Mouse (Mus musculus) liver, postnatal 0 days (tissue): Measurements from ENCODE around the gene Zbtb45. TPM values are rescaled to one million over a fixed set of nuclear protein-coding genes. Genes with fewer than 3 reads are reported as not detected.

Experiments used
- ATAC-seq: fragments of 200-750 bp; cut with Nextera tagmentation; 2 replicates; pipeline ENCODE4 v1.8.0; 2017; ENCODE audit warnings: mild to moderate bottlenecking, moderate library complexity
- DNase-seq: peaks from one replicate; pipeline ENCODE4 v3.0.0-alpha.2; 2016
- H3K27ac ChIP-seq: fragments of 300-500 bp; sonication (generic); 2 replicates; pipeline ENCODE4 v1.5.1; 2014; ENCODE audit warnings: antibody characterized with exemption, moderate library complexity, mild to moderate bottlenecking, low read depth
- H3K27me3 ChIP-seq: fragments of 300-500 bp; sonication (generic); 2 replicates; pipeline ENCODE4 v1.6.1; 2014; ENCODE audit warnings: low read length, control low read depth, mixed read lengths; ENCODE audit not compliant: insufficient read depth
- H3K36me3 ChIP-seq: fragments of 300-500 bp; sonication (generic); replicated peaks from 2 replicates; pipeline ENCODE4 v1.6.1; 2014; ENCODE audit warnings: mild to moderate bottlenecking, control low read depth, low read length, moderate library complexity, mixed read lengths; ENCODE audit not compliant: insufficient read depth
- H3K4me1 ChIP-seq: fragments of 300-500 bp; sonication (generic); 2 replicates; pipeline ENCODE4 v1.6.1; 2014; ENCODE audit warnings: antibody characterized with exemption, mild to moderate bottlenecking, control low read depth; ENCODE audit not compliant: insufficient read depth
- H3K4me2 ChIP-seq: fragments of 300-500 bp; sonication (generic); 2 replicates; pipeline ENCODE4 v1.6.1; 2014; ENCODE audit warnings: low read depth, mild to moderate bottlenecking, low read length, moderate library complexity, mixed read lengths
- H3K4me3 ChIP-seq: fragments of 300-500 bp; sonication (generic); 2 replicates; pipeline ENCODE4 v1.5.1; 2014; ENCODE audit warnings: low read depth, low read length
- H3K9ac ChIP-seq: fragments of 300-500 bp; sonication (generic); replicated peaks from 2 replicates; pipeline ENCODE4 v1.6.1; 2014; ENCODE audit warnings: mild to moderate bottlenecking, moderate library complexity
- H3K9me3 ChIP-seq: fragments of 300-500 bp; sonication (generic); 2 replicates; pipeline ENCODE4 v1.6.1; 2016; ENCODE audit warnings: mild to moderate bottlenecking, control low read depth, low read length, mixed read lengths
- CTCF ChIP-seq: sonication (generic); IDR thresholded peaks from 2 replicates; pipeline ENCODE4 v1.5.1; 2016; ENCODE audit warnings: antibody characterized with exemption, low read depth
- EP300 ChIP-seq: IDR thresholded peaks from 2 replicates; pipeline ENCODE4 v1.6.1; 2016; ENCODE audit warnings: antibody characterized with exemption, low read depth, mild to moderate bottlenecking
- WGBS: fragments of 180-500 bp; shearing (Covaris S2); extraction: QIAGEN DNeasy Blood & Tissue Kit; methylation state at CpG from one replicate; pipeline ENCODE4 v1.1.7; 2014; ENCODE audit not compliant: insufficient replicate concordance; 5-methylcytosine and 5-hydroxymethylcytosine counted together
- polyA plus RNA-seq: library from polyadenylated mRNA; unstranded; fragments of >200 nt; fragmentation: Nextera tagmentation; extraction: Ambion mirVana; gene quantifications from 2 replicates; pipeline ENCODE4 v1.2.1, GENCODE M21; 2015

The Zbtb45 gene
- polyA plus RNA-seq, 1 experiment from 2014 or later: 7.2 TPM

DNA sequence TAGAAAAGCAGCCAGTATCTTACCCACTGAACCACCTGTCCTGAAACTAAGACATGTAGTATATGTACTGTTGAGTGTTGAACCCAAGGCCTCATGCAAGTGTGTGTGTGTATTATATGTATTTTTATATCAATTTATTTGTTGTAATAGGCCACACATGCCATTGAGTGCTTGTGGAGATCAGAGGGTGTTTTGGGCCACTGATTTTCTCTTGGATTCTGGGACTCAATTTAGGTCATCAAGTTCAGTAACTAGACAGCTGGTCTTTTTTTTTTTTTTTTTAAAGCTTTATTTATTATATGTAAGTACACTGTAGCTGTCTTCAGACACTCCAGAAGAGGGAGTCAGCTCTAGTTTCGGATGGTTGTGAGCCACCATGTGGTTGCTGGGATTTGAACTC, 5.4 kb upstream of the Zbtb45 start:
- Histone ChIP-seq H3K9me3 (no peaks in the 10 kb centered on the region), H3K4me3 (no peak overlapping the region), H3K27me3 (no peaks in the 10 kb centered on the region), H3K36me3 (no peaks in the 10 kb centered on the region), H3K27ac (no peak overlapping the region), H3K9ac (no peak overlapping the region), H3K4me1 (peaks cover 22% of the 10 kb centered on the region), H3K4me2 (no peak overlapping the region)
- TF ChIP-seq CTCF (no peak), EP300 (no peak)
- whole genome bisulfite sequencing: 69% methylated on average over 1 of the region's 1 CpGs
- DNase-seq (no peak), ATAC-seq (no peak)

GRCm38 (mm10) chr7:13014275-13014839, 4.5 kb upstream of the Zbtb45 start:
- Histone ChIP-seq H3K36me3 (no peaks in the 10 kb centered on the region), H3K9me3 (no peaks in the 10 kb centered on the region), H3K4me2 (no peak overlapping the region), H3K9ac (no peak overlapping the region), H3K4me3 (no peak overlapping the region), H3K27ac (no peak overlapping the region), H3K27me3 (no peaks in the 10 kb centered on the region), H3K4me1 (peaks cover 23% of the 10 kb centered on the region)
- 63% methylated on average over 6 of the region's 6 CpGs for WGBS
- ATAC-seq: no peak
- DNase-seq: no peak
- TF ChIP-seq EP300 (no peak), CTCF (no peak)

DNA sequence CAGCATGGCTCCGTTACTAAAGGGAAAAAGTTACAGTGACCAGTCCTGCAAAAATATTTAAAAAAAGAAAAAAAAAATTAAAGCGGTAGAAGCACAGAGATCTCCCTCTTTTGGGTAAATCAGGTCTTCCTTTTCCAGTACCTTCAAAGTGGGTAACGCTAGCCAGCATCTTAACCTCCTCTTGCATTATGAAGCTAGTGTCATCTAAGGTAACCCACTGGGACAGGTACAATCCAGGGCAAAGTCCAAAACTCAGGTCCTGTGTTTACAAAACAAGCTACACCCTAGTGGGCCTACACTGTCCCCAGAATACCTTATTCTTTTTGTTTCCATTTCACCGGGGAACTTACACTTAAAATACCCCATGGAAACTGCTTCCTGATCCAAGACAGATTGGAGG, 3.8 kb upstream of the Zbtb45 start:
- no peak for ATAC-seq
- Histone ChIP-seq H3K9me3 (no peaks in the 10 kb centered on the region), H3K27me3 (no peaks in the 10 kb centered on the region), H3K4me1 (peaks cover 27% of the 10 kb centered on the region), H3K4me3 (no peak overlapping the region), H3K36me3 (no peaks in the 10 kb centered on the region), H3K4me2 (no peak overlapping the region), H3K9ac (no peak overlapping the region), H3K27ac (peak overlapping the region; percentile 17; the same call in 1 of the 2 replicates)
- no peak for DNase-seq
- TF ChIP-seq EP300: no peak
- no peak for TF ChIP-seq CTCF
- 60% methylated on average over 4 of the region's 4 CpGs for WGBS

DNA sequence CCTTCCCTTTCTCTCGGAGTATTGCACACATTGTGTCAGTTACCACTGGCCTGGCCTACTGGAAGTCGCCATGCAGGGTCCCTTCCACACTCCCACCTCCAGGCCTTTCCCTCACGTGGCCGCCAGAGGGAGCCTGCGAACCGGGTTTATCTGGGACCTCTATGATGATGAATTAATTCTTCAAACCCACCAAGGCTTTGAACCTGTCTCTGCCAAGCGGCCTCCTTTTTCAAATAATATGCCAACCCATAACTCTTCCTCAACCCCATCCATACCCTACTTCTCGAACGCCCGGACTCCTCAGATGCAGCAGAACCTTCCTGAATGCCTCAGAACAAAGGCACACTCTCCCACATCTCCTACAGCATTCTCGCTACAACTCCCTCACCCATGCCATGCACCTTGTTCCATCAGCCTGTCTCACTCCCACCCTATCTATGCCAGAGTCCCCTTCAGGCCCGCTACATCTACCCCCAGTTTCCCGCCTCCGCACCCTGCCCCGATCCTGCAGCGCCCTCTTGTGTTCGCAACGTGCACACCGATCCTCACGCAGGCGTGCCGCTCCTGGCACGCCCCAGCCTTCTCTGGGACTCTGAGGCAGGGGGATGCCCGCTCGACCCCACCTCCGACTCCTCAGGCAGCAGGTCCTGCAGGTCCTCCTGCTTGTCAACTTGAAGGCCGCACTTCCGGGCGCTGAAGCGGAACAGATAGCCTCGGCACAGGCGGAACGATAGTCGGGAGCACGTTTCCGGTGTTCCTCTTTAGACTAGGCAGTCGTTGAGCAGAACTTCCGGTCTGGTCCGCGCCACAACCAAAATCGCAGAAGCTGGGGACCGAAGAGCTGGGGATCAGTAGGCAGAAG, 460 bp downstream of the Zbtb45 start:
- peak overlapping the region; percentile 64 for H3K4me3 ChIP-seq
- WGBS: under 1% methylated on average over 42 of the region's 42 CpGs
- no peaks in the 10 kb centered on the region for H3K9me3 ChIP-seq
- peaks cover 19% of the 10 kb centered on the region; the same call in 1 of the 2 replicates for H3K36me3 ChIP-seq
- peaks cover 16% of the 10 kb centered on the region for H3K4me1 ChIP-seq
- H3K4me2 ChIP-seq: peak overlapping the region; percentile 95
- peak; percentile 97 for TF ChIP-seq CTCF
- TF ChIP-seq EP300: 0 out of 2 replicates have a peak, but pooled peaks have one; percentile 23
- peak overlapping the region; percentile 93 for H3K27ac ChIP-seq
- peak overlapping the region; percentile 72 for H3K9ac ChIP-seq
- peak; percentile 92 for DNase-seq
- ATAC-seq: peak; percentile 88
- H3K27me3 ChIP-seq: no peaks in the 10 kb centered on the region

- H3K4me1 ChIP-seq: peaks cover 11% of the 10 kb centered on the region
- WGBS: 85% methylated on average over 57 of the region's 57 CpGs
- no peak overlapping the region for H3K4me3 ChIP-seq
- no peak overlapping the region for H3K9ac ChIP-seq
- H3K36me3 ChIP-seq: peaks cover 19% of the 10 kb centered on the region; the same call in 1 of the 2 replicates
- no peaks in the 10 kb centered on the region for H3K27me3 ChIP-seq
- no peaks in the 10 kb centered on the region for H3K9me3 ChIP-seq
- ATAC-seq: no peak
- DNase-seq: no peak
- H3K27ac ChIP-seq: no peak overlapping the region
- no peak for TF ChIP-seq CTCF
- TF ChIP-seq EP300: no peak
- H3K4me2 ChIP-seq: no peak overlapping the region
Measured at GRCm38 (mm10) chr7:13007341-13008092, 2.3 kb downstream of the Zbtb45 start.

DNA sequence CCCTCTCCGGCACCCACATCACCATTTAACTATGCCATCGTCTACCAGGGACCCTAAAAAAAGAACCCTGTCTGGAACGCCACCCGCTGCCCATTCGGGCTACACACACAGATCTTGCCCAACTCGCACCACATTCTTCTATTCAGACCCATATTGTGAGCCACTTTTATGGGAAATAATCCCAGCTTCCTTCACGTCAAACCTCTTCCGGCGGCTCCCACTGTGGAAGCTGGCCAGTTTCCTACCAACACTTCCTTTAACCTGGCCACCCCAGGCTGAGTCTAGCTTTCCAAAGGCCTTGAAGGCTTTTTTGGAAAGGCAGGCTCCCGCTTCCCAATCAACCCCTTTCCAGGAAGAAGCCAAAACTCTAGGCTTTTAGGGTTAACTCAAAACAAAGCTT, 3.3 kb downstream of the Zbtb45 start:
- Histone ChIP-seq H3K27me3 (no peaks in the 10 kb centered on the region), H3K9me3 (no peaks in the 10 kb centered on the region), H3K36me3 (peaks cover 19% of the 10 kb centered on the region; the same call in 1 of the 2 replicates), H3K4me2 (no peak overlapping the region), H3K27ac (no peak overlapping the region), H3K4me1 (peaks cover 11% of the 10 kb centered on the region), H3K9ac (no peak overlapping the region), H3K4me3 (no peak overlapping the region)
- 87% methylated on average over 10 of the region's 10 CpGs for WGBS
- ATAC-seq (no peak), DNase-seq (no peak)
- TF ChIP-seq CTCF (no peak), EP300 (no peak)
